Mouse (Mus musculus) myocyte (in vitro differentiated cells): ENCODE measurements at regions not wholly inside any gene's neighbourhood (a gene's known extent, or its start where the extent isn't known, plus 50 kb on each side); places are given as distances from the start of the nearest gene placed in this dataset.

Source experiments
- E2F4 ChIP-seq: IDR thresholded peaks from one replicate; pipeline ENCODE4 v1.6.1; 2011; ENCODE audit warnings: mild to moderate bottlenecking, control low read depth, moderate library complexity; ENCODE audit not compliant: insufficient read depth
- MYOG ChIP-seq, 3 experiments: IDR thresholded peaks; one replicate each; pipeline ENCODE4 v1.6.1; 2011; ENCODE audit warnings: control low read depth in 2 of 3, low read depth in 2 of 3, mild to moderate bottlenecking in 2 of 3; ENCODE audit not compliant: insufficient read length in 2 of 3, control insufficient read depth in 1 of 3, insufficient read depth in 1 of 3
- POLR2A ChIP-seq: IDR thresholded peaks from one replicate; pipeline ENCODE4 v1.6.1; 2011; ENCODE audit warnings: low read depth, mild to moderate bottlenecking, control low read depth, moderate library complexity; ENCODE audit not compliant: insufficient read length
- POLR2AphosphoS2 ChIP-seq: IDR thresholded peaks from one replicate; pipeline ENCODE4 v1.6.1; 2011; ENCODE audit warnings: low read depth, control low read depth; ENCODE audit not compliant: insufficient read length
- SRF ChIP-seq: IDR thresholded peaks from one replicate; pipeline ENCODE4 v1.6.1; 2011; ENCODE audit warnings: low read depth; ENCODE audit not compliant: control insufficient read depth, insufficient read length
- USF1 ChIP-seq: IDR thresholded peaks from one replicate; pipeline ENCODE4 v1.6.1; 2011; ENCODE audit warnings: low read depth, mild to moderate bottlenecking, control low read depth, moderate library complexity

DNA sequence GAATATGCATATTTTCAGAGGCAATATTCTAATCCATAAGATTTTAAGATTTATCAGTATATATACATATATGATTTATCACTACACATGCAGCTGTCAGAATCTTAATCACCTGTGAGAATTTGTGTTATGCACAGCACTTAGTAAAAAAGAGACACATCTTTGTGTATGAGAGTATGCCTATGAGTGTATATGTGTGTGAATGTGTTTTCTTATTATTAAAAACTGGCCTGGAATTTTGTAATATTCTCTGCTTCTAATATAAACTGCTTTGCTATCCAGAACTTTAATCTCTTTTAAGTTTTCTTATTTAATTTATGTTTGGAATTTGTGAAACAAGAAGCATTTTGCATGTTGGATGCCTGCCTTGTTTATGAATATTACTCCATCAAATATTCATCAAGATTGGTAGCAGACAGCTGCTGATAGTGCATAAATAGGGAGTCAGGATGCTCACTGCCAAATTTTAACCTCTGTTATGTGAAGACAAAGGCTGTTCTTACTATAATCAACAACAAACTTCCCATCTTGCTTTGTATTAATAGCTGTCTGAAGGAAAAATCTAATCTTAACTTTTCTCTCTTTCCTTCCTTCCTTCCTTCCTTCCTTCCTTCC lies 104.3 kb upstream of the Fgf10 start:
- TF ChIP-seq POLR2A (no peak), E2F4 (no peak), USF1 (no peak), POLR2AphosphoS2 (no peak), MYOG (IDR thresholded peaks at IDR 0.05; ENCODE audit: control insufficient read depth in 1 of 3, insufficient read depth in 1 of 3, insufficient read length in 2 of 3, low read depth in 2 of 3) (no peak), SRF (no peak)
